Mouse (Mus musculus): Measurements from ENCODE around the gene Aaas.

Gene Aaas

DNA sequence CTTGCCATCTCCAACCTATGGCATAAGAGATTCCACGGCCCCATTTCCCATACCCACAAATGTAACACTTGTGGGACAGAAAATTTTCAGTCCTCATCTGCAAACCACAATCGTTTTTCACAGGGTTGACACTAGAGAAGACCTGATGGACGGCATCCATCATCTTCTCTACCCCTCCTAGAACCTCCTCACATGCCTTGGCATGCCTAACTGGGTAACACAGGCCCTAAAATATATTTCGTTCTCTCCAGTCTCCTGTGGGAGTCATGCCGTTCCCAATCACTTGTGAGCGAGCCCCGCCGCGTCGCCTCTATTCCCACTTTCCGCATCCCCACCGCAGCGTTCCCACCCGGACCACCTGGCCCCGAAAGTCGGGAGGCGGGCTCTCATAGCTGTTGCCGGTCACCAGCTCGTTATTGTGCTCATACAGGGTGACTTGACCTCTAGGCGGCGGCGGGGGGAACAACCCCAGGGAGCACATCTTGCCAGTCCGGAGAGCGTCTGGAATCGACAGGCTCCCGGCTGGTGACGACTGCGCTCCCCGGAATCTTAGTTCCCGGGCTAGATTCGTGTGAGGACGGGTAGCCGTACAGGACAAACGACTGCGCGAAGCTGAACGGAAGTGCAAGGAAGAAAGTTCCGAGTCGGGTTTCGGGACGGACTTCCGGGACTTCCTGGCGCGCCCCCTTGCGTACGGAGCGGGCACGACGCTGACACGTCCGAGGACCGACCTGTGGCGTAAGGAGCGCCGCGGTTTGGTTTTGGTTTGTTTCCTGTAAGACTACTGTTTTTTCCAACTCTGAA is at the start of gene Aaas:
Gene Aaas (minus strand): TSS at position 634 of the 804 bp plus-strand sequence.
- DNase-seq (ENCODE audit: extremely low read depth, low read depth, low spot score), result peak; percentile 68

DNA sequence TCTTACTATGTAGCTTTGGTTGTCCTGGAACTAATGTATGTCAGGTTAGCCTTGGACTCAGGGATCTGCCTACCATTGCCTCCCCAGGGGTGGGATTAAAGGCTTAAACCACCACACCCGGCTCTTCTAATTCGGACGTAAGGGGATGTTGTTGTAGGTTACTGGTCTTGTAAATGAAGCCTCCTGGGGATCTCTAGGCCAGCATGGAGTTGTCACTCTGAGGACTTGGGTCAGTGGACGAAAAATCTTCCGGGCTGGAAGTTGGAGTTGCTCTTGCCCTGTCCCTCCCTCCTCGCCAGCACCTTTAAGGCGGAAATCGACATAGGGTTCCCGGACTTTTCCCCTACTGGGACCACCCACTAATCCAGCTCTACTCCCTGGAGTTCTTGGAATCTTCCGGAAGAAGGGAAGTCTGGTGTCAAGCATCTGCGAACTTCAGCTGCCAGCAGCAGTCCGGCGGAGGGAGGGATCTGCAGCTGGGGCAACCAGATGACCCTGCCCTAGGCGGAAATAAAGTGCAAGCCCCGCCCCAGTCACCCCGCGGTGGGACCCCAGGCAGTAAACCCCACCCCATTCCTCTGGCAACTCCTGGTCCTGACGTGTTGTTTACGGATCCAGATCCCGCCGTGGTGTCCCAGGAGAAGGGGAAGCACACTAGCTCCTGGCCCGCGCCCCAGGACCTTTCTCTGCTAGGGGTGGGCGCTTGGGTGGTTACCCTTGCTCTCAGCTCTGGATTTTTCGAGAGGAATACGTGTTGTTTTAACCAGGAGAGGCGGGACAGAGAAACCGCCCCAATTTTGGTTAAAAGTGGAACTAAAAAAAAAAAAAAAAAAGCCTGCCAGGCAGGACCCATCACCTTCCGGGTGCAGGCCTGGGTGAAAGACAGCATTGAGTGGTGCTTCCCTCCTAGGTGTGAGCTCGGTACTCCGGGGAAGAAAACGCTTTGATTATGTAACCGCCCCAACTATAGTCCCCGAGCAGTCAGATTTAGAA is 49.0 kb upstream of the Aaas start:
- DNase-seq (ENCODE audit: extremely low read depth, low read depth, low spot score), result no peak

DNA sequence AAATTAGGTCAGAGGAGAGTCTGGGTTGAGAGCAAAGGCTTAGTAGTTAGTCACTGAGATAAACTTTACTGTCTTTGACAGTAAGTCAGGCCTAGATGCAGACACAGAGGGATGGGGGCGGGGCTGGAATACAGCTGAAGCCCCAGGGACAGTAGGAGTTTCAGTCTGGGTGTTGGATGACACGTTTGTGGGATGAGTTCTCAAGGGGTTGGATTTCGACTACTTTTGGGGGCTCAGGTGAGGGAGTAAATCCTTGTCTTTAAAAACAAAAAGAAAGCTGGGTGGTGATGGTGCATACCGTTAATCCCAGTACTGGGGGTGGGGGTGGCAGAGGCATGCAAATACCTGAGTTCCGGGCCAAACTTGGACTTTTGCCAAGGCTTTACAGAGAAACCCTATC is 48.1 kb upstream of the Aaas start:
- no peak for DNase-seq (ENCODE audit: extremely low read depth, low read depth, low spot score)

DNA sequence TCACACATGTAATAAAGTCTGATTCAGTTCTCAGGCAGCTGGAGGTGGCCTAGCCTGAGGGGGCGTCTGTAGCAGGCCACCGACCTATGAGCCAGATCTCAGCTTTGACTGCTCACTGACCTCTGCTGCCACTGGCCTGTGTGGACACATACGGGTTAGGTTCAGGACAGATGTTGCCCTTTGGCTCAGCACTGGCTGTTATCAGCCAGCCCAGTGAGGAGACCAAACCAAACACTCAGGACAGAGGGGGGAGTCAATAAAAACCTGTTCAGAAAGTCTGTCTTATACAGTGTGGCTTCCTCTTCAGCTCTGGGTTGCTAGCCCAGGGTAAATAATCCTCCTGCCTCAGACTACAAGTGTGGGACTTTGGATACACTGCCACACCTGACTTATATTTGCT is 44.5 kb upstream of the Aaas start:
- no peak for DNase-seq (ENCODE audit: extremely low read depth, low read depth, low spot score)

DNA sequence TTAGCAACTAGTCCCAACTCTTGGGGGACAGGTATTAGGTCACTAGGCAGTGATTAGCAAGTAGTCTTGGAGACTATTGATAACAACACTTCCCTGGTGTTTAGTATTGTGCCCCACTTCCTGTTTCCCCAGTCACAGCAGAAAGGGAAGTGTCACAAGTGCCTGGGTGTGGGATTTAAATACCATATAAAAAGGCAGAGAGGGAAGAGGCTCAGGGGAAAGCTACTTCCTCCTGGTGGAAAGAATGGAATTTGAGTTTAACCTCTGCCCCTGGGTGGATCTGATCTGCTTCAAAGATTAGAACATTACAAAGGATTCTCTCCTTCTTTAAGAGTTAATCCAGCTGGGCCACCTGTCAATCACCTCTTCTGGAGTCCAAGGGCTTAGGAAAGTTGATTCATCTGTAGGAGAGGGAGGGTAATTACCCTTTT is 43.0 kb upstream of the Aaas start:
- no peak for DNase-seq (ENCODE audit: extremely low read depth, low read depth, low spot score)

DNA sequence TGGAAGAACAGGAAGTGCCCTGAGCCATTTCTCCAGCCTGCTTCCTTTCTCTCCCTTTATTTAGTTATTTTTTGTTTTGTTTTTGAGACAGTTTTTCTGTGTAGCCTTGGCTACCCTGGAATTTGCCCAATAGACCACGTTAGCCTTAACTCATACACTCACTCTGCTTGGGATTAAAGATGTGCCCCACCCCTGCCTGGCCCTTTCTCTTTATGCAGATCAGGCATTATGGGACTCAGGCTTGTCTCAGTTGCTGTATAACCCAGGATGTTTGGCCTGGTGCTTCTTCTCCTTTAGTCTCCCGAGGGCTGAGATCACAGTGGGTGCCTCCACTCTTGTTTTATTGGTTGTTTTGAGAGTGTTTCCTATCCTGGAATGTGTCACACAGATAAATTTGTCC is 41.9 kb upstream of the Aaas start:
- no peak for DNase-seq (ENCODE audit: extremely low read depth, low read depth, low spot score)

DNA sequence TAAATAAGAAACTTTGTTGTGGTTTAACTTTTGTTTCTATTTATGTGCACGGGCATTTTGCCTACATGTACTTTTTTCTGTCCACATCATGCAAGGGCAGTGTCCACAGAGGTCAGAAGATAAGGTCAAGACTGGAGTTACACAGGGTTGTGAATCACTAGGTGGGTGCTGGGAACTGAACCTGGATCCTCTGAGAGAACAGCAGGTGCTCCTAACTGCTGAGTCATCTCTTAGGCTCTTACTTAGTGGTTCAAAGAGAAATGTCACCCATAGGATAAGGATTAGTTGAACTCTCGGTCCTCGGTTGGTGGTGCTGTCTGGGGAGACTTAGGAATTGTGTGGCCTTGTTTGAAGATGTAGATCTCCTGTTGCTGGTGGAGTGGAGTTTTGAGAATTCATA is 38.4 kb upstream of the Aaas start:
- DNase-seq (ENCODE audit: extremely low read depth, low read depth, low spot score), result no peak

DNA sequence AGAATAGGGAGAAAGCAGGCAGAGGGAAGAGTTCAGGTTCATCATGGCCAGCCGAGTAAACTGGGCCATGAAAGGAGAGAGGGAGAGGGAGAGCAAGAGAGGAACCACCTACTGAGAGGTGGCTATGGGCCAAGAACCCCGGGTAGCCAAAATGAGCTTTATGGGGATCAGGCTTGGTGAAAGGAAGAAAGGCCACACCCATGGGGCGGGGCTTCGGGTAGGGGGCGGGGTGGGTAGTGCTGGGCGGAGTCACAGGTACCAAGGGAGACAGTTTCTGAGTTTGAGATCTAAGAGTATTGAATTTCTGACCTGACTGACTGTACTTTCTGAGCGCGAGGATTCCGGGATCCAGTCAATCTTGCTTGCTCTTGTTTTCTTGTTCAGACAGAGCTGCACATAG is 36.1 kb upstream of the Aaas start:
- no peak for DNase-seq (ENCODE audit: extremely low read depth, low read depth, low spot score)

DNA sequence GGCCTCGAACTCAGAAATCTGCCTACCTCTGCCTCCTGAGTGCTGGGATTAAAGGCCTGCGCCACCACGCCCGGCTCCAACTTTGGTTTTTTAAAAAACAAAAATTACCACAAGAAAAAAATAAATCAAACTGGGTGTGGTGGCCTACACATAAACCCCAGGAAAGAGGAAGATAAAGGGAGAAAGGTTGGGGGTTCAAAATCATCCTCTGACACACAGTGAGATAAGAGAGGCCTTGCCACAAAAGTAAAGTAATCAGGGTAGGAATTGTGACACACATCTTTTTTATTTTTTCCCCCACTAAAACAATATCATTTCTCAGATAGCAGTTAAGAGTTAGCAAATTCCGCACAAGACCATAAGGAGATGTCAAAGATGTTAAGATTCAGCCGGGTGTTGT is 33.1 kb upstream of the Aaas start:
- DNase-seq (ENCODE audit: extremely low read depth, low read depth, low spot score), result no peak

DNA sequence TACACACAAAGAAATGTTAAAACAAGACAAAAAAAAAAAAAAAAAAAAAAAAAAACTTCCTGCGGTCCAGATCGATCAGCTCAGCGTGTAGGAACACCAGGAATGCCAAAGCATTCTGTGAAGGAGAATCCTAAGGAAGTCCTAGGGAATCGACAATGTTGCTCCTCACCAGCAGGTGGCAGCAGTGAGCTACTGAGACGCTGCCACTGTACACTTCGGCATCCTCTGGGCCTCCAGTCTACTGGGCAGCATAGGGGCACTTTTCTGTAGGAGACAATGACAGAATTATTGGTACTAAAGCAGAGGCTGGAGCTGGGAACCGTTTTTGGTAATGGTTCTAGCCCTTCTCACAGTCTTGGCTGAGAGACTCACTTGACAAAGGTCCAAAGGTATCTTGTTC is 31.0 kb upstream of the Aaas start:
- no peak for DNase-seq (ENCODE audit: extremely low read depth, low read depth, low spot score)

DNA sequence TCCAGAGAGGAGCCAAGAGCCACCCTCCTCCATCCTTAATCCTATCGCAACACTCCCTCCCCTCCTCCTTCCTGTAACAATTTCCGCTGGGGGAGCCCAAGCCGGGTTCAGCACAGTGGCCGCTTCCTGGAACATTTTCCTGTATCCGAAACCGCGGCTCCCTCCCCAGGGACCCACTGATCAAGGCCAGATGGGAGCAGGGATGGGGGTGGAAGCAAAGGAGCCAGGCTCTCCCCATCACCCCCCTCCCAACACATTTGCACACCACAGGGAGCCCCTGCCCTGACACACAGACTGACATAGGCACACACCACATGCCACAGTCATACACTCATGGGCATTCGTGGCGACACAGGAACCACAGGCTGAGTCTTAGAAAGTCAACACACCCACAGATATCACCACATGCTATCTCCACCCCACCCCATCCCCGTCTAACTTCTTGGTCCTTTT is 27.3 kb upstream of the Aaas start:
- DNase-seq (ENCODE audit: extremely low read depth, low read depth, low spot score), result no peak

DNA sequence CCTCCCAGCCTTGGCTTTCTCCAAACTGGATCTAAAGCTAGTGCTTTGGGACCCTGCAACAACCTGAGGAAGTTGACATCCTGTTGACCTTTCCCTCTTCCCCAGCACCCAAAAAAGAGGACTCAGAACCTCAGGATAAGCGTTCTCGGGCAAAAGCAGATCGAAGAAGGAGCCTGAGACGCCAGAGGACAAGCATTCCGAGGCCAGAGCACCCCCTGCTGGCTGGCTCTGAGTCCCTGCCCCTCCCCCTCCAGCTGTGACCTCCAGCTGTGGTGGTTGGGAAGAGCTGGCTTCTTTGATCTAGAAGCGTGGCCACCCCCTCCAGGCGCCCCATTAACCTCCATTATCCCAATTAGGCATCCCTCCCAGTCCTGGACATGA is 26.6 kb upstream of the Aaas start:
- no peak for DNase-seq (ENCODE audit: extremely low read depth, low read depth, low spot score)

DNA sequence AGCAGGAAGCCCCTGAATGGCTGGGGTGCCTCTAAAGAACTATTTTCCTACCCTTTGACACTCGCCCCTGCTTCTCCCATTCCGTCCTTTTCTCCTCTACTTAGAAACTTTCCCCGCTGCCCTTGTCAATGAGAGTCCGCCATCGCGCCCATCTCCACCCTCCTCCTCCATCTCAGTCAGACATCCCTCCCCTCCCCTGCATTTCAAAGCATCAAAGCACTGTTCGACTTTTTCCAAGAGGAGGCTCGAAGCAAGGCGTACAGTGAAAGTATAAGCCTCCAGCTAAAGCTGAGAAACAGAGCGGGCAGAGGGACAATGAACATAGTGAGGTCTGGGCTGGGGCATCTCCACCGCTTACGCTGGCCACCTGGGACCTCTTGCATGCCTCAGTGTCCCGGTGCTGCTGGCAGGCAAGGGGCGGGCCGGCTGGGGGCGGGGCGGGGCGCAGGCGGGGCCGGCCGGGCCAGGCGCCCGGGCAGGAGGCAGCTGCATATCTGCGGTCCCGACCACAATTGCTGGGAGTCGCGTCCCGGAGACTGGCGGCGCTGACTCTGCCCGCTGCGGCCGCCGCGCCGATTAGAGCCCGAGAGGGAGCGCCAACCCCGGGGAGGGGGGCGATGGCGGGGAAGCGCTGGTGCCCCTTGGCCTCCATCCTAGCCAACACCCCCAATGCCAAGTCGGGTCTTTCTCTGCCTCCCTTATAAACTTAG is 26.0 kb upstream of the Aaas start:
- no peak for DNase-seq (ENCODE audit: extremely low read depth, low read depth, low spot score)

DNA sequence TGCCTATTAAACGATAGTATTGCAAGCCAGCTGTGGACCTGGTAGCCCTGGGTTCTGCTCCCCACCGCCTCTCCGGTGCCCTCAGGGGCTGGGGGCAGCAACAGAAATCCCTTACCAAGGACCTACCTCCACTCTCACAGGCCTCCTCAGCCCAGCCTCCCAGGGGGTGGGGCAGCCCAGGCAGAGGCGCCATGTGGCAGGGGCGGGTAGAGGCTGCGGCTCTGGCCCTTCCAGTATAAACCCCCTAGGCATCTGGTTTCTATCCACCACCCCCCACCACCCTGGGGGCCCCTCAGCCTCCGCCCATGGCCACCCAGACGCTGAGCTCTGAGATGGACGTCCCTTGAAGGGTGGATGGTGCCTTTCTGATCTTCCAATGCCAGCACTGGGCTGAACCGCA is 20.2 kb upstream of the Aaas start:
- DNase-seq (ENCODE audit: extremely low read depth, low read depth, low spot score), result no peak

DNA sequence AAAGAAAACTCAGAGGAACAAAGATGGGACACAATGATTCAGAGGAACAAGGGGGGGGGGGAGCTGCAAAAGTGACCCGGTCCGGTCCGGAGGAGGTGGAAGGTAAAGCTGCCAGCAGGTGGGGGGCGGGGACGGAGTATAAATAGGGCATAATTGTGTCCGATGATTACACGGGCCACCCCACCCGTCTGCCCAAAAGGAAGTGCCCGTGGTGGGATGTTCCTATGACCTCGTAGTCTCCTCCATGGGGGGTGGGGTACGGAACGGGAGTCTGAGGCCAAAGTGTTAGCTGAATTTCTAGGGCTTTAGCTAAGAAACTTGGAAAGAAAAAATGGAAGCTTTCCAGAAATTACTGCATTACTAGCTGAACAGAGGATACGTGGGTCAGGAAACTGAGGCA is 19.4 kb upstream of the Aaas start:
- DNase-seq (ENCODE audit: extremely low read depth, low read depth, low spot score), result no peak

DNA sequence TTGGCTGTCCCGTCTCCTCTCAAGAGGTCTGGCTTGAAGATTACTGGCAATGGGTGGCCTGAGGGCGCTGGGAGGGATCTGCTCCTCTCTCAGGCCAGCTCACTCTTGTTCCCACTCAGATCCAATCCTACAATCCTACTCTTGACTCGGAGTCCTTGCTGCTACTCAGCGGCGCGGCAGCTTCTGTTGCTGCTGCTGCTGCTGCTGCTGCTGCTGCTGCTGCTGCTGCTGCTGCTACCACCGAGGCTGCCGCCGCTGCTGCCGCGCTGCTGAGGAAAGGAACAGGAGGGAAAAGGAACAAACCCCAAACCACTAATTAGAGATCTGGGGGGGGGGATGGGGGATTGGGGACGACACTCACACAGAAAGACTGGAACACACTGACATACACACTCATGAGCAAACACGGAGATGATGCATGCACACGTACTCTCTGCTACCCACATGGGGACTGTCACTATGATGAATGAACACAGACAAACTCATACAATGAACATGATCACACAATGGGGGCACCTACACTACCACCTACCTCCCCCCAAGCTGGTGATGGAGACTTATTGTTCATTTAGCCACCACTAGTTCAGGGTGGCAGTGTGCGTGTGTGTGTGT is 16.3 kb upstream of the Aaas start, which contains the start of gene Sp7:
Gene Sp7 (minus strand): TSS at position 450 of the 612 bp plus-strand sequence.
- DNase-seq (ENCODE audit: extremely low read depth, low read depth, low spot score), result no peak

DNA sequence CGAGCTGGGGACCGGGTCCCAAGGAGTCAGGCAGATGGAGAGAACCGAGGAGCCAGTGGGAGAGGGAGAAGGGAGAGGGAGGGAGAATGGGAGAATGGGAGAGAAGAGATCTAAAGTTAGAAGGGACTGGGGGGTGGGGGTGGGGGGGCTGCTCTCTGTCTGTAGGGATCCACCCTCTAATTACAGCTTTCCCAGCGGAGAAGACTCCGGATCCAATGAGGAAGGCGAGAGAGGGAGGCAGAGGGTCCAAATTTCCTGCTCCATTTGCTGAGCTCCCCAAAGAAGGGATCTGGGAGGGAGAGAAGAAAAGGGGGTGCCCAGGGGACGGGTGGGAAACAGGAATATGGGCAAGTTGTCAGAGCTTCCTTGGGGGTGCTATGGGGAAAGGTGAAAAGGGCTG is 15.7 kb upstream of the Aaas start:
- no peak for DNase-seq (ENCODE audit: extremely low read depth, low read depth, low spot score)

DNA sequence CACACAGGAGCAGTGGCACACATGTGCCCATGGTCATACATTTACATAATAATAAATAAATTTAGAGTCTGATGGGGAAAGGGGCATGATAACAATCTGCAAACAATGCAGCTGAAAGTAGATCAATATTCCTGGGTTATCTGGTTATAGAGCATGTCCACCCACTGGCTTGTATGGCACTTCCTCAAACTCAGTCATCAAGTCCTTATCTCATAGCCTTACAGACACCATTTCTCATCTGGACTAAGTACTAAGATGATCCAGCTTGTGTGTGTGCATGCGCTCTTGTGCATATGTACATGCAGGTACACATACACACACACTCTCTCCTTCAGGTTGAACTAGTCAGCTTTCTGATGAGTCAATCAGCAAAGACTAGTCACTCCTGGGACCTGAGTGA is 14.1 kb upstream of the Aaas start:
- no peak for DNase-seq (ENCODE audit: extremely low read depth, low read depth, low spot score)

DNA sequence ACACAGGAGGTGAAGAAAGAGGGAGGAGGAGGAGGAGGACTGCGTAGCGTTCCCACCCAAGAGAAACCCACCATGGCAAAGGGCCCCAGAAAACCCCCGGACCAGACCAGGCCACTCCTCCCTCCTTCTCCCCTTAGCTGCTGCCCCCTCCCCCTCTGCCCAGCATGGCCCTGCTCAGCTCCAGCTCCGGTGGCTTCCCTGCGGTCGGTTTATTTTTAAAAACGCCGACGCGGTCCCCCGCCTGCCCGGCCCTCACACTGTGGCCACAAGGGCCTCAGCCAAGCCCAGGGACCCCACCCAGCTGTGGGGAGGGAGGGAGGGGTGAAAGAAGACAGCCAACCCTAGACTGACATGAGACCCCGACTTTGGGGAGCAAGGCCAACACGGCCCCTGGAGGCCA is 12.1 kb upstream of the Aaas start:
- no peak for DNase-seq (ENCODE audit: extremely low read depth, low read depth, low spot score)

DNA sequence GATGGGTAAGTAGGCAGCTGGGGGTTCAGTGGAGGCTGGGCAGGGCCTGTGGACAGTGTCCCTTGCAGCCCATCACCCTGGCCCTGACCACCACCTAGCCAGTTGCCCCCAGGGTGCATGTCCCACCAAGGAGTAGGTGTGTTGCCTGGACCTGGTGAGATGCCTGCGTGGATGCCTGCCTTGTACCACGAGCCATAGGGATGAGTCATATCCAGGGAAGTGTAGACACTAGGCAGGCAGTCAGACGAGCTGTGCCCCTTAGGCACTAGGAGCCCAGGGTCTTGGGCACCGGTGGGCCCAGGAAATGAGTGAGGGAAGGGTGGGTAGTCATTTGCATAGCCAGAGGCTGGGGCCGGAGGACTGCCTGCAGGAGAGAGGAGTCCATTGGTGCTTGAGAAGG is 8.3 kb upstream of the Aaas start:
- no peak for DNase-seq (ENCODE audit: extremely low read depth, low read depth, low spot score)

DNA sequence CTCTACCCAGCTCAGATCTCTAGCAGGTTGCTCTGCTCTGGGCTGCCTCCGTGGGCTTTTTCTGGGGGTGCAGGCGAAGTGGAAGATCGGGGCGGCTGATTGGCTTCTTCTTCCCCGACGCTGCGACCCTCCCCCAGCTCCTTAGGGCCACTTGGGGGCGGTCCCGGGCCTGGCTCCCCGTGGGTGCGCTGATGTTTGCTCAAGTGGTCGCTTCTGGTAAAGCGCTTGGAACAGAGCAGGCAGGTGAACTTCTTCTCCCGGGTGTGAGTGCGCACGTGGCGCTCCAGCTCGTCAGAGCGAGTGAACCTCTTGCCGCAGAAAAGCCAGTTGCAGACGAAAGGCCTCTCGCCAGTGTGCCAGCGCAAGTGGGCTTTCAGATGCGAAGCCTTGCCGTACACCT is 7.6 kb upstream of the Aaas start:
- no peak for DNase-seq (ENCODE audit: extremely low read depth, low read depth, low spot score)
